Mouse (Mus musculus) adrenal gland, postnatal 10 days (tissue): ENCODE results near the gene Kifc5b. TPM values are rescaled to one million over a fixed set of nuclear protein-coding genes. Genes with fewer than 3 reads are reported as not detected.
A peak's percentile ranks its signal among the peaks of the same experiment; 100 is the strongest.

Experiments
- DNase-seq: peaks from one replicate; pipeline ENCODE4 v3.0.0; 2021; ENCODE audit warnings: mixed read lengths
- total RNA-seq, 2 experiments: library from RNA; stranded (reverse); gene quantifications; 2 replicates each; pipeline ENCODE4 v1.2.3; 2021

Kifc5b gene
- total RNA-seq, 2 experiments from 2014 or later, result 4.5 to 6.2 TPM

DNA sequence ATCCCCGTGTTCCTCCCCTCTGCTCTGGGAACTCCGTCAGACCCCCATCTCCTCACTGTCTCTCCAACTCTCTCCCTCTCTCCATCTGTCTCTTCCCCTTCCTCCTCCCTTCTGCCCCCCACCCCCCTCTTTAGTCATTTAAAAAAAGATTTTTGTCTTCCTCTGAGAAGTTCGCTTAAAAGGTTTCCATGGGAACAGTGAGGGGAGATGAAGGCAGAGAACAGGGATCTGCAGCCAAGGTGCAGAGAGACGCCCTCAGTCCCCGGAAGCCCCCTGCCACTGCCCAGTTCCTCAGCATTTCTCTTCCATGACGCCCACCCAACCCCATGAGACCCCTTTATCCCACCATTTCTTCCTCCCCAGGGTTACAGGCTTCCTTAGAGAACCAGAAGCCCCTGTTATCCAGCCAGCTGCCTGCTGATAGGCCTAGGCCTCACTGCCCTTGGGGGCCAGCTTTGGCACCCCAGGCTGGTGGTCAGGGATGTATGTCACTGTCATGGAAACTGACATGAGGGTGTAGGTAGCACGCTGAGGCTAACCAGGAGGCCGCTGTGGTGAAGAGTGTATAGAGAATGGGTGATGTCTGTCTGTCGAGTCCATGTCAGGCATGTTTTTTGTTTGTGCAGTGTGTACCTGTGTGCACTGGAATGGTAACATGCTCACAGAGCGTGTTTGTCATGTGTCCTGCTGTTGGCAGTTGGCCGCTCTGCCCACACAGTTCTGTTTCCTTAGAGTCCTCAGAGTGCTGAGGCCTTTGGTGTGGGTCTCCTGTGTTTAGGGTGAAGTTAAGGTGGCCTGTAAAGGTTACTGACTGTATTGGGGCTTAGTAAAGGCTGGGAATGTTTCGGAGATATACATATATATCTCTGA is 30.6 kb downstream of the Kifc5b start:
- no peak for DNase-seq

DNA sequence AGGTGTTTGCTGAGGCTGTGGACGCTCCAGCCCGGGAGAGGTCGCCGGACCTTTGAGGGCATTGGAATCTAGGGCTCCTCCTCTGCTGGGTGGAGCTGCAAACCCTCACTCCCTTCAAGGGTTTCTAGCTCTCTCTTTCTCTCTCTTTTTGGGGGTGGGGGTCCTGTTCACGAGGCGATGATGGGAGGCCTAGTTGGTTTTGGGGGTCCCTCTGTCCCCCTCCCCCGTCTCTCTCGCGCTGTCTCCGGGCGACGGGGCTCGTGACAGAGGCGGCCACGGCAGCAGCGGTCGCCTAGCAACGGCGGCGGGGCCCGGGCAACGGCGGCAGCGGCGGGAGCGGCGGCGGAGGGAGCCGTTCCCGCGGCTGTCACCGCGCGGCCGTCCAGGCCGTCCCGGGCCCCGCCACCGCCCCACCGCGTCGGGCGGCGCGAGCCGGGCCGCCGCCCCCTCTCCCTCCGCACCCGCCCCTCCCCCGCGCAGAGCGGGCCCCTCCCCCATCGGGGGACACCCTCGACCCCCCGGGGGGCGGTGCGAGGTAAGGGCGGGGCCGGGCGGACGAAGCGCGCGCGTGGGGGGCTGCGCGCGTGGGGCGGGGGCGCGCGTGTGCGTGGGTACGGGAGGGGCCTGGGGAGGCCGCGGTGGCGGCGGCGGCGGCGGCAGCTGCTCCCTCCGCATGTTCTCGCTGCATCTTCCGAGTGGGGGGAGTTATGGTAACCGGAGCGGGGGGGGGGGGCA is 31.6 kb downstream of the Kifc5b start:
- DNase-seq, result peak; percentile 78

DNA sequence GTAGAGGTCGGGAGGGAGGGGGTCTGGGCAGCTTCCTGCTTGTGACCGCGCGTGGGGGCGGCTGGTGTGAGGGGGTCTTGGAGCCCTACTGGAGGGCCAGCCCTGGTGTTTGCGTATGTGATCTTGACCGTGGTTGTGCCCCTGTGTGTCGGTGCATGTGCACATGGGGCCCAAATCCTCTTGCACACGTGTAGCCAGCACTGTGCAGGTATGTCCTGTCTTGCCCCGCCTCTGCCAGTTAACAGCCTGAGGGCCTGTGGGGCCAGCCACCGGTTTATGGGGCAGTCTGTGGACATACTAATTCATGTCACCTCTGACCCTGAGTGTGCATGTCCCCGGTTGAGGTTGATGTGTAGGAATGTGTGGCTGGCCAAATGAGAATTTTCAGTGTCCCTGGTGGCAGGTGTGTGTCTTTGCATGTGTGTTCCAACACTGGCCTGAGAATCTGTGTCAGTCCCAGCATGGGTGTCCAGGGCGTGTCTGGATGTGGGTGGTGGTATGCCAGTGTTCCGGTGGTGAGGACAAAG is 32.2 kb downstream of the Kifc5b start:
- no peak for DNase-seq

DNA sequence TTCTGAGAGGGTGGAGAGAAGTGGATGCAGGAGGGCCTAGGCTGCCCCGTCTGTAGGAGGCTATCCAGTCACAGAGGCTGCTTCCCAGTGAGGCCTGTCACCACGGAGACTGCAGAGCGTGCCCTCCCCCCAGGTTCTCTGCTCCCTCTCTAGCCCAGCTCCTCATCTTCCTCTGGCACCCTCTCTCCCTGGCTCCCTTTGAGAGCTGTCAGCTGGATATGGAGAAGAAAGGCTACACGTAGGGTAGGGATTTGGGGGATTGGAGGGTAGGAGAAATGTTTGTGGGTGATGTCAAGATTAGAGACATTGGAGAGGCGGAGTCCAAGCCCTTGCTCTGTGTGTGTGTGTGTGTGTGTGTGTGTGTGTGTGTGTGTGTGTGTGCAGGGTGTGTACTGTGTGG is 33.0 kb downstream of the Kifc5b start:
- no peak for DNase-seq

DNA sequence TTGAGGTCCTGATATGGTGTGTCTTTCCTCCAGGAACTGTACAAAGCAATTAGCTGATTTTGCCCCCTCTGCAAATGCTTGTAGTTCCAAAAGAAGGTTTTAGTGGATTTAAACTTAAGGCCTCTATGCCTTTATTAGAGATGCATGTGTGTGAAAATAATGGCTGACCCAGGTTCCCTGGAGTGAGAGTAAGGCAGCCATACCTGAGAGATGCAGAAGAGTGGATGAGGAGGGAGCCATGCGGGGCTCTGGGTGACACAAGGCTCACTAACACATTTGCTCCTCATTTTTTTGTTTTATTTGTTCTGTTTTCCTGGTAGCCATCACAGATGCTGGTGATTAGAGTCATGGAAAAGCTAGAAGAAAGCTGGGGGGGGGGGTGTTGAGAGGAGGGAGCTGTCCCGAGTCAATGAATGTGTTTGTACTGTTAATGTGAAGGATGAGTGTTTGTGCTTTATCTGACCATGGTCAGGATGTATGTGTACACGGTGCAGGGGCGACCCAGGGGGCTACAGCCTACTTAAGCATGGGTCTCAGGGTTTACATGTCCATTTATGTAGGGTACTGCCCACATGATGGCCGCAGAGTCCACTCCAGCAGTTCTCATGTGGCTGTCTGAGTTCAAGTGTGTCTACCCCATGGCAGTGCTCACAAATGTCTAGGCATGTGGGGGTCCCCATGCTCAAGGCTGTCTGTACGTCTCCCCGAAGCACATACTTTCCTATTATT is 33.8 kb downstream of the Kifc5b start:
- DNase-seq, result no peak

DNA sequence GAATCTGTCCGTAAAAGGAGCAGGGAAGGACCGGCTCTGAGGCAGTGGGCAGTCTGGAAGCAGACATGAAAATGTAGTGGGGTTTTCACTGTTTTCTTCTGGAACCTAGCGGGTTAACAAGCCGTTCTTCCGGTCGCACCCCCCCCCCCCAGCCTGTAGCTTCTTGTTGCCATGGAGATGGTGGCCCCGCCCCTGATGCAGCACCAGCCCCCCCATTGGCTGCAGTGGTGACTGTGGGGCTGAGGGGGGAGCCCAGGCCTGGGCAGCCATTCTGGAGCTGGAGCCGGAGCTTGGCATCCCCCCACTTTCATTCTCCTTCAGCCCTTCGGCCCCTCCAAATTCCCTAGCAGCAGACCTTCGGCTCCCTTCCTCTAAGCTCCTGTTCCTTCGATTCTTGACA is 34.5 kb downstream of the Kifc5b start:
- DNase-seq, result peak; percentile 83

DNA sequence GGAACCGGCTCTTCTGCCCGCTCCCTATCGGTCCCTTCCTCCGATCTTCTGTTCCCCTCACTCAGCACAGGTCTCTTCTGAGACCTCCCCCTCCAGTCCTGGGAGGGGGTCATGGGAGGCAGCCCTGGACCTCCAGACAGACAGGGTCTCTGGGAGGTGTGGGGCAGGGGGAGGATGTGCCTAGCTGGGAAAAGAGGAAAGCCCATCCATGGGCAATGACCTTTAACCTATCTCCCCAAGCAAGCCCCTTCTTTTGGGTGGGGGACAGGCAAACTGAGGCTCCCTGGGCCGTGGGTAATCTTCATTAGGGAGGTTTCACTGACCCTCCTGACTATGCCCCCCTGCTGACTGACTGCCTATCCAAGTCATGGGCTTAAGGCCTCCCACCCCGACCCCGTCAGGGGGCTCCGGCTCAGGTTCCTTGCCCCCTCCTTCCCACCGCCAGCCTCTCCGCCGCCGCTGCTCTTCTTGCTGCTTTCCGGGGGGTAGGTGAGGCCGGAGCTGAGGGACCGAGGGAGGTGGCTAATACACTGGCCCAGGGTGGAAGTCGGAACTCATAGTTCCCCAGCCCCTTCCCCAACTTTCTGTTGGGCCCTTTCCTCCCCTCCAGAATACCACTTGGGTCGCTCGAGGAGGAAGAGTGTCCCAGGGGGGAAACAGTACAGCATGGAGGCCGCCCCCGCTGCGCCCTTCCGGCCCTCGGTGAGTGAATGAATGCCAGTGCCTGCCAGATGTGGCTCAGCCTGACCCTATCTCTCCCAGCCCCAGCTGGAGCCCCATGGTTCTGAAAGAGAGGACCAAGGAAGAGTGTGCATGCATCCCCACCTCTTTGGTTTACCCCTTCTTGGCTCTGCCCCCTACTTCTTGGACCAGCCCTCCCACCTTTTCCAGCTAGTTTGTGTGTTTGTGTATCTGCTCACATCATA is 35.3 kb downstream of the Kifc5b start:
- DNase-seq, result no peak

DNA sequence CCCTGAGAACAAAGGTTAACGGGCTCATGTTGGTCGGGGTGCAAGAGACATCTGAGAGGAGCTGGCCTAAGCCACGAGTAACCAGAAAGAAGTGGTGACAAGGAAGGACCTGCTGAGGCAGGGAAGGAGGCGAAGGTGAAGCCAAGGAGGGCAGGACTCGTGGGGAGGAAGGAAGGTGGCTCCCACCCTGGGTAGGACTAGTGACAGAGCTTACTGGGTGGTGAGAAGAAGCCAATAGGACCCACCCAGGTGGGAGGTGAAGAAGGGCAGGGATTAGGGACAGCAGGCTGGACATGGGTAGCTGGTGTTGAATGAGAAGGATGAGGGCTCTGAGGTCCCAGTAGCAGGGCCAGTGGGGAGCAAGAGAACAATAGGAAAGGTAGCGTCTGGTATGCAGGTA is 36.3 kb downstream of the Kifc5b start:
- DNase-seq, result no peak

DNA sequence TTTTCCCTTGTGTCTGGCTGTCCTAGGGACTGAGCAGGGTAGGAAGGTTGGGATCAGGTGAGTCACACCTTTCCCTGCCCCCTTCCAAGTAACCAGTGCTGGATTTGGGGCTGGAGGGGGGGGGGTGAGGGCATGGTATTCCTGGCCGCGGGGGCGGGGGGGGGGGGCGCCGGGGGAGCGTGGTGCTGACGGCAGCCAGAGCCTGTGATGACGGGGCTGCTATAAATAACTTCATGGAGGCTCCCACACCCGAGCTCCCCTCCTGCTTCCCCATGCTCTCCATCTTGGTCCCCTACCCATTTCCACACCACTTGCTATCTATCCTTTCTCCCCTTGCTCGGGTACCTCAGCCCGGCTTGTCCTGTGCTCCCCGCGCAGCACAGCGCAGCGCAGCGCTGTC is 36.8 kb downstream of the Kifc5b start:
- DNase-seq, result no peak

DNA sequence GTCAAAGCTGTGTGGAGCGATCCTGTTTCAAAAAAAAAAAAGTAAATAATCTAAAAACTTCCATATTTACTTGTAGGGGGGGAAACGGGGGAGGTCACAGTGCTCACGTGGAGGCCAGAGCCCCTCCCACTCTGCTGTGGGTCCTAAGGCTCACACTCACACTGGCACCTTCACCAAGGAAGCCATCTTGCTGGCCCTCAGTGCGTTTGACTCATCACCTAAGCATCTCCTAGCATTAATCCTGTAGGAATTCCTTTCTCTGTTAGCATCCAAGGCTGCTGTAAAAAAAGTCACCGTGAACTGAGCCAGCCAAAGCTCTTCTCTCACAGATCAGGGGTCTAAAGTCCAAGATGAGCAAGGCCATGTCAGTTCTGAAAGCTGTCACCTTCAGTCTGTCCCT is 39.4 kb downstream of the Kifc5b start:
- DNase-seq, result no peak

DNA sequence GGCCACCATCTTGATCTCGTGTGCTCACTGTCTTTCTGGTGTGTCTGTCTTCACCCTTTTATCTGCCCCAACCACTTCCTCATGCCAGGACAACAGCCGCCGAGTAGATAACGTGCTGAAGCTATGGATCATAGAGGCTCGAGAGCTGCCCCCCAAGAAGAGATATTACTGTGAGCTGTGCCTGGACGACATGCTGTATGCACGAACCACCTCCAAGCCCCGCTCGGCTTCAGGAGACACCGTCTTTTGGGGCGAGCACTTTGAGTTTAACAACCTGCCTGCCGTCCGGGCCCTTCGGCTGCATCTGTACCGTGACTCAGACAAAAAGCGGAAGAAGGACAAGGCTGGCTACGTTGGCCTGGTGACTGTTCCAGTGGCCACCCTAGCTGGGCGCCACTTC is 40.0 kb downstream of the Kifc5b start:
- DNase-seq, result no peak

DNA sequence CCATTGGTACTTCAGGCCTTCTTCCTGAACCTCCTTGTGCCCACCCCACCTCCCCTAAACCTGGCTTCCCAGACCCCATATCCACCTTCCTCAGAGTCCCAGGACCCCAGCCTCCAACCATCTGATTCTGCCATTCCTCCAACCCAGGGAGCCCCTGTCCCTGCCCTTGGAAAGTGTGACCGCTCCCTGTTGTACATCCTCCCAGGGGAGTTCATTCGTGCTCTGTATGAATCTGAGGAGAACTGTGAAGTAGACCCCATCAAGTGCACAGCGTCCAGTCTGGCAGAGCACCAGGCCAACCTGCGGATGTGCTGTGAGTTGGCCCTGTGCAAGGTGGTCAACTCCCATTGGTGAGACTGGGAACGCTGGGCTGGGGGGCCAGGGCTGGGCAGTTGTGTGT is 41.0 kb downstream of the Kifc5b start:
- DNase-seq, result no peak

DNA sequence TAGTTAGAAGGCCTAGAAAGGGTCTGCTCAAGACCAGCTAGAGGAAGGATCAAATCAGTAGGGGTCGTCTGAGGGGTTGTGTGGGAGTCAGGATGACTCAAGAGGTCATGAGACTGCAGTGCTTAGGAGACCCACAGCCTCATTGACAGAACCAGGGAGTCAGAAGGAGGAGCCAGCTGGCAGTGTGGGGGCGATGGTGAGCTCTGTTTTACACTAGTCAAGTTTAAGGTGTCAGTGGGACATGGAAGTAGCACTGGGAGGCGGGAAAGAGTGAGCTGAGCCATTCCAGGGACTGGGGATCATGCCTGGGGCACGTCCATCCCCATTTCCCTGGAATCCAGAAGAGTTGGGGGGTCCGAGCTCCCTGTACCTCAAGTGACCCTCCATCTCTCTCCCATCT is 42.0 kb downstream of the Kifc5b start:
- DNase-seq, result no peak

DNA sequence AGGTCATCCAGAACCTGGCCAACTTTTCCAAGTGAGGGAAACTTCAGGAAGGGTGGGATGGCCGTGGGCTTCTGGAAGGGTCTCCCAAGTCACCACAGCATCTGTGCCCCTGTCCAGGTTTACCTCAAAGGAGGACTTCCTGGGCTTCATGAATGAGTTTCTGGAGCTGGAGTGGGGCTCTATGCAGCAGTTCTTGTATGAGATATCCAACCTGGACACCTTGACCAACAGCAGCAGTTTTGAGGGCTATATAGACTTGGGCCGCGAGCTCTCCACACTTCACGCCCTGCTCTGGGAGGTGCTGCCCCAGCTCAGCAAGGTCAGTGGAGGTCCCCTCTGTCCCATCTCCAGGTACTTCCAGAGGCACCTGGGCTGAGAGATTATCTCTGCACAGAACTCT is 42.9 kb downstream of the Kifc5b start:
- DNase-seq, result no peak

DNA sequence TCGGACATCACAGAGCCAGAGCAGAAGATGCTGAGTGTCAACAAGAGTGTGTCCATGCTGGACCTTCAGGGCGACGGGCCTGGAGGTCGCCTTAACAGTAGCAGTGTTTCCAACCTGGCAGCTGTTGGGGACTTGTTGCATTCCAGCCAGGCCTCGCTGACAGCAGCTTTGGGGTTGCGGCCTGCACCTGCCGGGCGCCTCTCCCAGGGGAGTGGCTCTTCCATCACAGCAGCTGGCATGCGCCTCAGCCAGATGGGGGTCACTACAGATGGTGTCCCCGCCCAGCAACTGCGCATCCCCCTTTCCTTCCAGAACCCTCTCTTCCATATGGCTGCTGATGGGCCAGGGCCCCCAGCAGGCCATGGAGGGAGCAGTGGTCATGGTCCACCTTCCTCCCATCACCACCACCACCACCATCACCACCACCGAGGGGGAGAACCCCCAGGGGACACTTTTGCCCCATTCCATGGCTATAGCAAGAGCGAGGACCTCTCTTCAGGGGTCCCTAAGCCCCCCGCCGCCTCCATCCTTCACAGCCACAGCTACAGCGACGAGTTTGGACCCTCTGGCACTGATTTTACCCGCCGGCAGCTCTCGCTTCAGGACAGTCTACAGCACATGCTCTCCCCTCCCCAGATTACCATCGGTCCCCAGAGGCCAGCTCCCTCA is 44.8 kb downstream of the Kifc5b start:
- no peak for DNase-seq

DNA sequence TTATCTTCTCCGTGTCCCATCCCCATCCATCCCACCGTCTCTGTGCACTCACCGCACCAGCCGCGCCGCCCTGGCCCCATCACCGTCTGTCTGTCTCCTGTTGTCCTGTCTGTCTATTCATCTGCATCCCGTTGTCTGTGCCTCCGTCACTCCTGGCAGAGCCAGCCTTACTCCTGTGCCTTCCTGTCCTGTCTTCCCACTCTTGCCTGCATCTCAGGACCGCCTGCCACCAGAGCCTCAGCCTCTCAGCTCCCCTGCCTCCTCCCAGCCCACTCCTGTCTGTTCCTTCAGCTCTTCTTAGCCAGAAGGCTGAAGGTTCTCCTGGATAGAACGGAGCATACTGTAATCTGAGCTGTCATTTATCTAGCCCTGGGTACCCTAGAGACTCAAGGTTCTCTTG is 50.1 kb downstream of the Kifc5b start:
- no peak for DNase-seq

DNA sequence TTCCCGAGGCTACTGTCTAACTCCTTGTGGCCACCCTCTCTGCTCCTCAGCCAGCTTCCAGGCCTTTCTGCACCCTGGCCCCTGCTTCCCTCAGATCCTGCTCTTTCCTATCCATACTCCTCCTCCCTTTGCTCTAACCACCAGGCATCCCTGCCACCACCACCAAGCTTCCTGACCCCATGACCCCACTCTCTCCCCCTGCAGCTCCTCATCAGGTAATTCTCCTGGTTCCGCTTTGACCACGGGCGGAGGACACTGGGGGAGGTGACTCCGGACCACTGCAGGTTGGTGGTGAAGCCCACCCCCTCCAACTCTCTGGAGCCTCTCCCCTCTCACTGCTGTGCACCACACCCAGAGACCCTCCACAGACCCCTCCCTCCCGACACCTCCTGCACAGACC is 50.6 kb downstream of the Kifc5b start:
- no peak for DNase-seq

DNA sequence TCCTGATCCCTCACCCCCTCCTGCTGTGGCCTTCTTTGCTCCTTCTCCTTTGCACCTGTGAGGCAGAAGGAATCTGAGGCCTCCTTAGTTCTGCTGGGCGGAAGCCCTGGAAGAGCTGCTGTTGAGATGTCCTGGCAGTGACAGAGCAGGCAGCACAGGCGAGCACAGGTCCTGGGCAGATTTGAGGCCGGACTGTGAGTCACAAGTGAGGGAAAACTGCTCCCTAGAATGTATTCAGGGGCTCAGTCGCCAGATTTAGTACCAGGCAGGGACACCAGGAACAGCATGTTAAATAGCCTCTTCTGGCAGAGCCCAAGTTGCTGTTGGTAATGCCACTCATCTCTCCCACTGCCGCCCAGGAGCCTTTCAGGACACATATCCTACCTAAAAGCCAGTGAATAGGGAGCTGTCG is 51.3 kb downstream of the Kifc5b start:
- DNase-seq, result no peak

DNA sequence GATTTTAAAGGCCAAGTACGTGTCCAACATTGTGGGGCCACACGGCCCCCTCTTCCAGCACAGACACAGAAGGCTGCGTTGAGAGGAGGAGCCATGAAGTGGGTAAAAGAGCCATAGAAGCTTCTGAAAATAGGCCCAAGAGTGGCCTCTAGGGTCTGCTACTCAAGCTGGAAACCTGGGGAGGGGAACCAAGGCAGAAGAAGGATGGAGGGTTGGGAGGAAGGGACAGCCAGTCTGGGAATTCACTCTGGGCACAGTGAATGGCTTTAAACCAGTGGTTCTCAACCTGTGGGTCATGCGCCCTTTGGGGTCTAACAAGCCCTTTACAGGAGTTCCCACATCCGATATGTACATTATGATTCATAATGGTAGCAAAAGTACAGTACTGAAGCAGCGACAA is 52.4 kb downstream of the Kifc5b start:
- DNase-seq, result no peak

DNA sequence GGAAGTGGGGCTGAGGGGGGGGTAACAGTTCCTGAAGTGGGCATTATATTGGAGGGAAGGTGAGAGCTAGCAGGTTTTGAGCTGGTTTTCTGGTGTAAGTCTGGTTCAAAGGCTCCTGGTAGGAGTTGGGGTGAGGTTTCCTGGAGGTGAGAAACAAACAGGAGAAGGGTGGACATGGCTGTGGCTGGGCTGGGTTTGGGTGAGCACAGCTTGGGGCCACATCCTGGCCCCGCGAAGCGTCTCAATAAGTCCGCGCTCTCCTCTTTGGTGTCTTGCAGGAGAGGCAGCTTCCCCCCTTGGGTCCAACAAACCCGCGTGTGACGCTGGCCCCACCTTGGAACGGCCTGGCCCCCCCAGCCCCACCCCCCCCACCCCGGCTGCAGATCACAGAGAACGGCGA is 53.3 kb downstream of the Kifc5b start:
- DNase-seq, result no peak

DNA sequence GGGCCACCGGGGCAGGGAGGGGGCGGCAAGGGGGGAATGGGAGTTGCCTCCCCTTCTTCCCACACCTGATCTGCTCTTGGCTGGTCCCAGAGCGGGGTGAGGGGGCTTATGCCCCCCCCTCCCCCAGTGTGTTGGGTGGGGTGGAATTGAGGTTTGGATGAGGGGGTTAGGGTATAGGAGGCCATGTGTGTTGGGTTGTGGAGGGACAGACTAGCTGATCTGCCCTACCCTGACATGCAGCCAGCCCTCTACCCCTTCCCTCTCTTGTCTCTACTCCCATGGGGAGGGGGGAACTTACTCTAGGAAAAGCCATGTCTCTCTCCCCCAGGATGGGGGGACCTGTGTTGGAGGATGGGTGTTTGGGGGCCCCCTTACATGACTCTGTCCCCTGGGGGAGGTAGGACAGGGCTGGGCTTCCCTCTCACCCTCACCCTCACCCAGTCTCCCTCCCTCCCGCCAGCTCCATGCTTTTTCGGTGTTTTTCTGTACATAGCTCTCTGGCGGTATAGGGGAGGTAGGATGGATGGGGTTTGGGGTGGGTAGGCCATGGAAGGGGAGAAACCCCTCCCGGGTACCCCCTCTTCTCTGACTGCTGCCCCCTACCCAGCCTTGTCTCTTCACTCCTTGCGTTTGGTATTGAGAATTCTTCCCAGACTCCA is 54.5 kb downstream of the Kifc5b start:
- no peak for DNase-seq
